Mouse (Mus musculus) mature B cell (primary cell): ENCODE results near the gene Fam133b.

Experiments used
- in situ Hi-C: fragments of 300-500 bp; cut with MboI; formaldehyde crosslinking; loops from 2 replicates; pipeline ENCODE4 v1.14.3; 2019

The Fam133b gene

DNA sequence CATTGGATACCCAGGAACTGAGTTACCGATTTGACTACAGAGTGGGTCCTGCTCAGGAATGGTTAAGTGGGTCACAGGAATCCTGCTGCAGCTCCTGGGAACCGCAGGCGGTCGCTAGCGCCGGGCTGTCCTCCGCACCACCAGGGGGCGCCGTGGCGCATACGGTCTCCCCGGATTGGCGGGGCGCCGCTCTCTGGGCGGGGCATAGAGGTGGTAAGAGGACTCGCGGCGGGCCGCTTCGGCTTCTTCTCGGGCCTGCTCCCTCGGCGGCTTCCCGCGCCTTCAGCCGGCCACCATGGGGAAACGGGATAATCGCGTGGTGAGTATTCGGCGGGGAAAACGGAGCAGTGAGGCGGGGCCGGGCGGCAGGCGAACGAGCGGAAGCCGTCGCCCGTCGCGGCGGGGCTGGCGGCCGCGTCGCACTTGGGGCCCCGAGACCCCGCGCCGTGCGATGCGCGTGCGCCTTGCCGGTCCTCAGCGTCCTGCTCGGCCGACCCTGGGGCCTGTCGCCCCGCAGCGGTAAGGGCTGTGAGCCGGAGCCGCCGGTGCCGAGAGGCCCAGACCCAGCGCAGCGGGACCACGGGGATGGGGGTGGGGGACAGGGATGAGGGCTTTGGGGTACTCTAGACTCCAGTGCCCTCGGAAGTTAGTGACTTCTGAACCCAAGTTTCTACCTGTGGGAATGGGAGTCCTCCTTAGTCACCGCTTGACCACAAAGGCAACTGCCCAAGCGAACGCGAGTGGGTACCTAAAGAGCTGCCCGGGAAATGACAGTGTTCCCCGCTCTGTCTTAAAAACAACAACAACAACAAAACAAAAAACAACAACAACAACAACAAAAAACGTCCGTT lies at the start of gene Fam133b:
TSS of gene Fam133b (plus strand) at position 205 of the 851 bp plus-strand sequence.
- in situ Hi-C loops, result no loop called here

DNA sequence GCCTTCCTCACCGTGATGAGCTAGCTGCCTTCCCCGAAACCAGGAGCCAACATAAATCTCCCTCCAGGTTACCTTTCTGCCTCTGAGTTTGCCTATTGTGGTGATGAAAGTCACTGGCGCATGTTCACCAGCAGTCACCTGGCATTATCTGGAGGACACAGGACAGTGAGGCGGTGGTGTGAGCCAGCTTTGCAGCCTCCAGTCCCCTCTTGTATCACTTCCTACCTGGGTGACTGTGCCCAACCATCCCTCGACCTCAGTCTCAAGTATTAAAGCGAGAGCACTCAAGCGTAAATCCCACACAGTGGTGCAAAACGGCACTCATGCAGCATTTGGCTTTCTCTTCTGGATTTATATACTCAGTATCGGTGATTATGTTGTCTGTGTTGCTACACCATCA lies 49.7 kb upstream of the Fam133b start:
- in situ Hi-C loops, result no loop called here

DNA sequence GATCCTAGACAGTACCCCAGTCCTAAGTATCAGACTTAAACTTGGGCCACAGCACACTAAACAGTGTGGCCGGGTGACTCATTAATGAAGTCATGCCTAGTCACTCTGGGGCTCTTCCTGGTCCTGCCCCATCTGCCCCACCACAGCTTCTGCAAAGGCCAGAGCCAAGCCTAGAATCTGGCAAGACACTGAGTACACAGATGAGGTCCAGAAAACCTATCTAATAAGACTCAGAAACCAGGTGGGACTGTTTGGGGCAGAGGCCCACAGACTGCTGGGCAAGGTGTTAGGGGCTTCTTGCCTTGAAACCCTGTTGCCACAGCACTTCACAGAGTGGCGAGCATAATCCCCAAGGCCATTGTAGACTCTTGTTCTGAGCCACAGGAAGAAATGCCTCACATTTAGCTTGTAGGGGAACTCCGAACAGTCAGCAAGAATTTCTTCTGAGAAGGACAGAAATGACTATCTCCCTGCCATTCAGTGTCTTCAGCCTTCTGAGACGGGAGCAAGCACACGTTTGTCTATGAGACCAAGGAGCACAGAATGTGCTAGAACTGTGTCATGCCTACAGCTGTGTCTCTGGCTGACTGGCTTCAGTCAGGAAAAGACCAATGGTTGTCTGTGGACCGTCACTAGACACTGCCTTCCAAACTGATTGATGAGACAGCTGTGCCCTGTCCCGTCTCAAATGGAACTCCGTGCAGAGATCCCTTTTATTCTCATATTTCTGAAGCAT lies 49.0 kb upstream of the Fam133b start:
- in situ Hi-C loops, result no loop called here

DNA sequence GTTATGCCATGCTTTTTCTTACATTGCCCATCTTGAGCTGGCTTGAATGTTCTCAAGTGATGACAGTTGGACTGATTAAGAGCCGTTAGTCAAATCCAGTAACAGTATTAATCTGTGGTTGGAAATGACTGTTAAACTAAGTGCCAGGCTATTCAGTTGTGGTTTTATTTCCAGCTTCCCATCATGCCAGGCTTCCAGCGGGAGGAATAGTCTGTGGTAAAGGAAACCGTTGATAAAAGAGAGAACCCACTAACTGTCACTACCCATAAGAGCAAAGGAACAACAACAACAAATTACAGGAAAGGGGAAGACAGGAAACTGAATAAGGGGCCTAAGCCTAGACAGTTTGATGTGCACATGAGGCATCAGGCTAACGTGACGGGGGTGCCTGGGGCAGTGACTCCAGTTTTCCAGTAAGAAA lies 46.1 kb upstream of the Fam133b start:
- in situ Hi-C loops, result no loop called here

DNA sequence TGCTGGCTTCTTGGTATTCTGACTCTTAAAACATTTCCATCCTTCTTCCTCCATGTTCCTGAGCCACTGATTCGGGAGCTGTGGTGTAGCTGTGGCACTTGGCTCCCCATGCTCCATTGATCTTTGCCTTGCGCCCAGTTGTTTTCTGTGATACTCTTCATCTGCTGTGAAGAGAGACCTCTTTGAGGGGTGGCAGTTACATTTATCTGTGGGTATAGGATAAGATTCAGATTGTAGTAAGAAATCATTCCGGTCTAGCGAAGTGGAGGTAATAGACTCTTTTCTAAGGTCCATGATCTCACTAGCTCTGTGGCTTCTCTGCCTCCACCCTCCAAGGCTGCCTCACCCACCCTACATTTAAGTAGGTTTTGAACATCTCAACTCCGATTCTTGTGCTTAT lies 43.3 kb upstream of the Fam133b start:
- in situ Hi-C loops, result loop anchor here (5.0 kb wide), 1 partner anchor 158 kb away; the partner anchor contains the start of gene Cdk6

DNA sequence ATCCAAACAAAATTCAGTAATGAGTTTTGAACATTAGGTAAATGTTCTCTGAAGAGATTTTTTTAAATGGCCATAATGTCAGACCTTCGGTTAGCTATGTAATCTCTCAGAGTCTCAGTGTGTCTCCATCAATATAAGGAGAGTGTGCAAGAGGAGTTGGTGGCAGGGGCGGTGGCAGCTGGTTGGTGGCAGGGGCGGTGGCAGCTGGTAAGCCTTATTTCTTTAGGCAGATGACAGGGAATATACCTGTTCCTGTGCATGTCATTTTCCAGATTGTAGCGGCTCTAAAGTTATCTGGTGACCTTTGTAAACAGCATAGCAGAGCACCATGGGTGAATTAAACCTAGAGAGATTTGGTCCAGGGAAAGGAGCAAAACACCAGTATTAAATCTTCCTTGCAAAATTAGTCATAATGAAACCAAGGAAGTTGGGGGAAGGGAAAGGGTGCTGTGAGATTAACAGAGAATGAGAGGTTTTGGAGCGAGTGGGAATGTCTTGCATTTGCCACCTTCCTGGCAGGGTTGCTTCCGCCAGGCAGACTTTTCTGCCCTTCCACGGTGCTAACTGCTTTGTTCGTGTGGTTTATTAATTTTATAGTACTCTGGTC lies 42.6 kb upstream of the Fam133b start:
- in situ Hi-C loops, result loop anchor here (5.0 kb wide), 1 partner anchor 159 kb away; the partner anchor contains the start of gene Cdk6

DNA sequence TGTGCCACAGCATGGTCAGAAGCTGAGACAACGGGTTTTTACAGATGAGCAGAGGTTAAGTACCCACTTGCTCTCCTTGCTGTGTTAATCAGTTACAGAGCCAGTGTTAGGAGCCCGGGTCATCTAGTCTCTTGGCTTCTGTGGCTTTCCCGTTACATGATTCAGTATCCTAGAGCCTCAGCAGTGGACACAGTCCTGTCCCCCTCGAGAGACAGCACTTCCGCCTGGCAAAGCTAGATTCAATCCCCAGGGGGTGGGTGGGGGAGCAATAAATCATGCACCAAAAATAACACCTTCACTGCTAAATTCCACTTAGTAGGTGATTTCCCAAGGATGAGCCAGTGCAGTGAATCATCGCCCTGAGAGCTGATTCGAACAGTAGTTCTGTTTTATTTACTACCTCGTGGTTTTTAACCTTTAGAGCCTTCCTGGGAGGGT lies 42.0 kb upstream of the Fam133b start:
- in situ Hi-C loops, result loop anchor here (5.0 kb wide), 1 partner anchor 159 kb away; the partner anchor contains the start of gene Cdk6

DNA sequence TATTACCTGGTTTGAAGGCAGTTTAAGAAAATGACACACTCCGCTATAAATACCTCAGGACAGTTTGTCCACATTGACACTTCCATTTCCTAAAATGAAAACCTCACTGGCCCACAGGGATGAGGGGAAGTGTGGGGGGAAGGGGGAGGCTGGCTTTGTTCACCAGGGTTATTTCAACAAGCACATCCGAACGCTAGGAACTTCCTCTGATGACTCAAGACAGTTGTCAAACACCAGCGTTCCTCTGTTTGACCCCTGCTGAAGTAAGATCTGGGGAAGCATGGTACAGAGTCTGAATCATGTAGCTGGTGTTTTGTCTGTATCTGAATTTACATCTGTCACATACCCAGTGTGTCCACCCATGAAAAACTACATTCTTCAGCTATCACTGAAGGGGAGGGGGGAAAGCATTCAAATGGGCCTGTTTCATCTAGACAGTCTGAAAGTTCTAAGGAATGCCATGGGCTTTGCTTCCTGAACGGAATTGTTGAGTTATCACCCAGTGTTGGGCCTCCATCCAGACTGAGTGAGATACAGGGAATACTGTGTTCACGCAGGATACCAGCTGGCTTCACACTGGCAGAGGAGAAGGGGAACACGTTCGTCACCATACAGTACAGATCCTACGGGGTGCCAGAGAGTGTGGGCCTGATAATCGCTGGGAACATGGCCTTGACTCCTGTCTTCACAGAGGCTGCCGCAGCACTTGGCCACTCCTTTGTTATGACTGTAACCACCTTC lies 40.9 kb upstream of the Fam133b start:
- in situ Hi-C loops, result loop anchor here (5.0 kb wide), 1 partner anchor 160 kb away; the partner anchor contains the start of gene Cdk6

DNA sequence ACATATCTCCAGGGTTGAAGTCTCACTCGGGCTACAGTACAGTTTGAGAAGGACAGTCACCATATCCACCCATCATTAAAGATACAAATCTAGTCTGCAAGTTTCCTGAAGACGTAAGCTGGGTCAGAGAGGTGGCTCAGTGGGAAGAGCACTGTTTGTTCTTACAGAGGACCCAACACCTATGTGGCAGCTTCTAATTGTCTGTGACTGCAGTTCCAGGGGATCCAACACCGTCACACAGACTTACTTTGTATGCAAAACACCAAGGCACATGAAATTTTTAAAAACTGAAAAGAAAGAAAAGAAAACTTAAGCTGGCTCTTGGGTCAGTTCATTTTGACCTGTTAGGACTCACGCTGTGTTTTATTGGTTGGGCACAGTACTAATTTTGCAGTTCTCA lies 40.3 kb upstream of the Fam133b start:
- in situ Hi-C loops, result loop anchor here (5.0 kb wide), 1 partner anchor 161 kb away; the partner anchor contains the start of gene Cdk6

DNA sequence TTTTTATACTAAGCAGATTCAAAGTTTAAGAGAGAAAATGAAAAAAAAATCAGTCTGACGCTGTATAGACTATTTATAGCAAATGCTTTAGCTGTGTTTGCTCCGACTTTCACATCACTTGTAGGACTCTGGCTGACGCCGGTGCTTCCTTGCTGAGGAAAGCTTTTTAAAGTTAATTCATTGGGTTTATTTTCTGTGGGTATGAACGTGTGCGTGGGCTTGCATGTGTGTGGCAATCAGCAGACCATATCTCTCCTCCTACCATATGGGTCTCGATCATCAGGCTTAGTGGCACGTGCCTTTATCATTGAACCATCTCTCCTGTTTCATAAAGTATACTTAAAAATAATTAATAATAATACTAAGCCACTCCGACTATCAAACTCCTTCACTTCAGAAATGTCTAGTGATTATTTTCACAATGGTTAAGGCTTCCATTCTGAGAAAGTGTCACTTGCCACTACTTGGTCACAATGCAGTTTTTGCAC lies 39.8 kb upstream of the Fam133b start:
- in situ Hi-C loops, result loop anchor here (5.0 kb wide), 1 partner anchor 162 kb away; the partner anchor contains the start of gene Cdk6

DNA sequence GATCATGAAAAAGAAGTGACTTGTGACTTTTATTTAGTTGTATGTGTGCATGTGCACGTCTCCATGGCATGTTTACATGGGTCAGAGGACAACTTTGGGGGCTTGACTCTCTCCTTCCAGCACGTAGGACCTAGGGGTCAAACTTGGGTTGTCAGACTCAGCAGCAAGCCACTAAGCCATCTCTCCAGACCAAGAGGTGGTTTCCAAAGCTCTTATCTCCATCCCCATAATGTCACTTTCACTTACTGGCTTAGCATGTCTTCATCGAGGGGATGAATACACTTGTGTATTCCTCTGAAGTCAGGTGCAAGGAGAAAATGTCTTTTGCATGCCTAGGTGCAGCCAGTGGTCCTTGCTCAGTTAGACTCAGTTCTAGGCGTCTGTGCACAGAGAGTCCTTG lies 39.2 kb upstream of the Fam133b start:
- in situ Hi-C loops, result loop anchor here (5.0 kb wide), 1 partner anchor 162 kb away; the partner anchor contains the start of gene Cdk6

DNA sequence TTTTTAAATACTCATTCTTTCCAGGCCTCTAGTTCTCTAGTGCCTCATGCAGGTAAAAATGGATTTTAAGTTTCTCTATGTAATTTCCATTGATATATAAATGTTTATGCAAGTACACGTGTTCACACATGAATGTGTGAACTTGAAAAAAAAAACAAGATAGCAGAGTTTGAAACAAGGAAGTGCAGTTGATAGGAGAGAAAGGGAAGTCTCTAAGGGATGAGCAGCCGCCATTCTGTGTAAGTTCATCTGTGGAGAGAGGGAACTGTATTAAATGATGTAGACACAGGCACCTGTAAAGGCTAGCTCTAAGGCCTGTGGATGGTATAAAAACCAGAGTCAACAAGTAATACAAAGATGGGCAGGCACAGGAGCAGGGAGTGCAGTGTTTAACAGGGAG lies 38.1 kb upstream of the Fam133b start:
- in situ Hi-C loops, result no loop called here

DNA sequence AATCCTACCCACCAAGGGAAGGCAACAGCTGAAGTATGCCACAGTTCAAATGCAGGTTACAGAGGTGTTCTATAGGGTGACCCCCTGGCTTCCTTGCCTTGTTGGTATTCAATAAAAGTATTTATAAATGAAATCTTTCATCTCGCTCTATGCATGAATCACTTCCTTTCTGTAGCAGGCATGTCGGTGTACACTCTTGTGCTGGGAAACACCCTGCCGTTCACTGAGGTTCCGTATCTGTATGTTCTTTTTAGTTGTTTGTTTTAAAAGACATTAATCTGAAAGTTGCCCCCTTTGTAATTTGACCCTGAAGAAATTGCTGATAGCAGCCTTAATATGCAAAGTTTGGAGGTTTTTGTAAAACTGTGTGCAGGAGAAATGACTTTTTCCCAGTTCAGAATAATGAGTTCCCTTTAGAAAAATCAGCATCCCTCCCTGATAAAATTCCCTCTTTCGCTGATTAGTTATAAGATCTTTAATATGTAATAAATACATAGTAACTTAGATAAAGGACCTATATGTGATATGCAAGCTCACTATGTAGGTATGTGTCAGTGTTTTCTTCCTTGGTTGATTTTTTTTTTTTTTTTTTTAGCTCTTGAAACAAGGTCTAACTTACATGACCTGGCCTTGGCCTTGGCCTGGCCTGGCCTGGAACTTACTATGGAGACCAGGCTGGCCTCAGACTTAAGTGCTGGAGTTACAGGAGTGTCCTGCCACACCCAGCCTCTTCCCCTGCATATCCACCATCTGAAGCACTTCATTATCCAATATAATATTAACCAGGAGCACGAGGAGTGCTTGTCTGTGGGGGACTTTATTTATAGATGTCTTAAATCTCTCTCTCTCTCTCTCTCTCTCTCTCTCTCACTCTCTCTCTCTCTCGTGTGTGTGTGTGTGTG lies 34.9 kb upstream of the Fam133b start:
- in situ Hi-C loops, result no loop called here

DNA sequence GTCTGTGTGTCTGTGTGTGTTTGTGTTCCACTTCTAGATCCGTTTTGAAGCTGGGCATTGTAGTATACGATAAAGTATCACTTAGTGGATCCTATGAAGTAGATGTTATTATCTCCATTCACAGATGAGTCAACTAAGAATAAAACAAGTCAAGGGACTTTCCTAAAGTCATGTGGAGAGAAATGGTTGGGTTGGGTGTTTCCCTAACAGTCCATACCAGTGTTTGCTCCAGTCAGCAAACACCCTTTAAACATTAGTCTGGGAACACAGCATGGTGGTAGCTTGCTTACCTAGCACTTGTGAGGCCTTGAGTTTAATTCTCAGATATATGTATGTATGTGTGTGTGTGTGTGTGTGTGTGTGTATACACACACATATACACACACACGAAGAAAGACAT lies 34.1 kb upstream of the Fam133b start:
- in situ Hi-C loops, result no loop called here

DNA sequence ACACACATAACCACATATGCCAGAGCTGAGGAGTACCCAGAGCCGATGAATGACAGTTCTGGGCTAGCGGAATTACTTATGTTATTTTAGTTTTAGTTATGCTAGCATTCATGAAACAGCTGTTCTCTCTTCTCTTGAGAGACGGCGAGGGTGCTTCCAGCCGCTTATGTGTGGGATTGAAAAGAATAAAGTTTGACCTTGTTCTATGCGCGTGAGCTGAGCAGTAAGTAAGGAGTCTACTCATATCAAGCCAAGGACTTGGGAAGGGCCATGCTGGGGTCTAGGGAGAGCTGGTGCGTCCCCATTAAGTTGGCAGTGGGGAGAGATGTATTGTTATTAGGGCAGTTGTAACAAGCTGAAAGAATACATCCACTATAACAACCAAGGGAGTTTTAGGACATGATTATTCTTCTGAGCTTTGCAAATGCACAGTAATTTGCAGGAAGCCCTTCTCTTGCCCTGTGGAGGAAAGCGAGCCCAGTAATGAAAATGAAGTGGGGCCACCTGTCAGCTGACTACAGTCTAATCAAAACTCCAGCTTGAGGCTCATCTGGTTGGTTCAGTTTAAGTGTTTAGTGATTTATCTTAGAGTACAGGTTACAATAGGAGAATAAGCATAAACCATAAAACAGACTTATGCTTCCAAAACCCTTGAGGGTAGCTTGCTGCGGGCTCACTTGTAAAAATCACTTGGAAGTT lies 32.4 kb upstream of the Fam133b start:
- in situ Hi-C loops, result no loop called here

DNA sequence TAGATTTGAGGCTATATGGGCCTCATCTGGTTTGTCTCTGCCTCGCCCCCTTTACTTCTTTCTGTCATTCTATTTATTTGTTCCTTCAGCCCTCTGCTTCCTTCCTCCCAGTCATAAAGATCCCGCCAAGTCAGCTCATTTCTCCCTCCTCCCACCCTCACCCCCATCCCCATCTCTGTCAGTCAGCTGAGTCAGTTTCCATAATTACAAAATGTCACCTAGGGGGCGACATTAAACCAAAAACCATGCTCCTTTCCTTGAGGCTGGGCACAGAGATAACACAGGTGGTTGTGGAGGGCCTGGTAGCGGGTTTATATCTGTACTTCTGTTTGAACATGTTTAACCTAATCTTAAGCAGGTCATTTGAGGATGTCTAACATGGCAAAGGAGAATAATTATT lies 31.0 kb upstream of the Fam133b start:
- in situ Hi-C loops, result no loop called here

DNA sequence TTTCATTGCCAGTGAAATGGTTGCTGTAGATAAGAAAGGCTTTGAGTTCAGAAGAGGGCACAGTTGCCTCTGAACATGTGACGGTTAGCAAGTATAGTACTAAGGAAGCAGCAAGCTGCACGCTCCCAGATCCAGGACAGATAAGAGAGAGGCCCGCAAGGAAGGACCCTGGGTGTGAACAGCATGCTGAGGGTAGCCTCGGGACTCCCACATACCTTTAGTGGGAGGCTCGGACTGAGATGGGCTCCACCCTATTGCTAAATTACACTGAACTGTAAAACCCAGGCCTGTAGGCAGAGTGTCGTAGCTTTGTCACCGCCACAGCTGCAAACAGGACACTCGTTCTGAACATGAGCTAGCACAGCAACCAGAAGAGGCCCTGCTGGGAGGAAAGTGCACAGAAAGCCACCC lies 28.7 kb upstream of the Fam133b start:
- in situ Hi-C loops, result no loop called here

DNA sequence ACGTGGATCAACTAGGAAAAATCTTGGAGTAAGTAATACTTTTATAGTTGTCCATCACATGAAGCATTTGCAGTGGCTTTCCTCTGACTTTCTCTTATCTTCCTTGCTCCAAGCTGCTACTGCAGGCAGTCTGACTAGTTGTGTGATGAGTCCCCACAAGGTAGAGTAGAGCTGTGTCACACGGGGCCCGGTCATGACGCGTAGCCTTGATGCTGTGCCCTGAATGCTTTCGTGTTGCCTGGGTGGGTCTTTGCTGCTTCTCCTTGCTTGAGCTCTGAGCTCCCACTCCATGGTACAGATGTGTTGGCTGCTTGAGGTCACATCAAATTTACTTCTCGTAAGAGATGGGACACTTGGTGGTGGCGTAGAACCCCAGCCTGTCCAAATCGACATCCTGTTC lies 28.2 kb upstream of the Fam133b start:
- in situ Hi-C loops, result no loop called here

DNA sequence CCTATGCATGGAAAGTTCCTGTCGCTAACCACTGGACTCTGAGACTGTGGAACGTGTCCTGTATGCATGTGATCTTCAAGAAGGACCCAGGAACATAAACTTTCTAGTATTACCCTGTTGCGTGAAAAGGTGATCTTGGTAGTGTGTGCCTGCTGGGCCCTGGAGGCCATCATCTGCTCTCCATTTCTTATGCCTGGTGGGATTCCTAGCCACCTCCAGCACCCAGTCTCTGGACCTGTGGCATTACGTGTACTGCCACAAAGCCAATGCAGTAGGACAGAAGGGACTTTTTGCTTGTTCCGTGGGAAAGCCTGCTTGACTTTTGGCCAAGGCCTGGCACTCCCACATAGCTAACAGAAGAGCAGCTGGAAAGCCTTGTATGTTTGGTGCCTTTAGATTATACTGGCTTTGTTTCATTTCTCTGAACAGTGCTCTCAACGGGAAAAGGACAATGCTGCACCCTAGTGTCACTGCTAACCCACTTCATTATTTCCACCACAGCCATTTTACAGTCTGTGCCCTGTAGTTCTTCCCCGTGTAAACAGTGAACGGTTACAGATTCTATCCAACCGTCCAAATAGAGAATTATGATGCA lies 27.1 kb upstream of the Fam133b start:
- in situ Hi-C loops, result no loop called here
